Mouse (Mus musculus) heart, adult 8-10 months (tissue): Measurements from ENCODE around the gene Clcf1. TPM values are rescaled to one million over a fixed set of nuclear protein-coding genes. Genes with fewer than 3 reads are reported as not detected.
A peak's percentile ranks its signal among the peaks of the same experiment; 100 is the strongest.
"Not testable (repeated sequence)": the region's sequence is repeated elsewhere in the genome, so short reads cannot be mapped to it uniquely, and the experiment has no call there.

Experiments used
- DNase-seq: peaks from one replicate; pipeline ENCODE4 v3.0.0; 2022; ENCODE audit warnings: low spot score
- microRNA-seq: library from miRNA; unstranded; fragments of <30 nt; microRNA quantifications from one replicate; pipeline ENCODE4 v1.2.0, GENCODE M21; 2022
- total RNA-seq, 4 experiments: library from RNA; stranded (reverse); gene quantifications; 2 replicates each; pipeline ENCODE4 v1.2.4; 2022

The Clcf1 gene
- total RNA-seq, 4 experiments from 2014 or later: 0.57 to 1.6 (median 1.0) TPM

GRCm38 (mm10) chr19:4248683-4249082 lies 34.6 kb downstream of the Clcf1 start:
- not testable (repeated sequence) for DNase-seq

GRCm38 (mm10) chr19:4254230-4254629 lies 40.2 kb downstream of the Clcf1 start:
- DNase-seq: no peak

- no peak for DNase-seq
Observed at GRCm38 (mm10) chr19:4255583-4256162, 41.6 kb downstream of the Clcf1 start.

GRCm38 (mm10) chr19:4257216-4257896 lies 43.3 kb downstream of the Clcf1 start:
- DNase-seq: peak; percentile 97

- DNase-seq: no peak
Observed at GRCm38 (mm10) chr19:4257897-4258252, 43.8 kb downstream of the Clcf1 start.

GRCm38 (mm10) chr19:4261038-4261698 lies 47.1 kb downstream of the Clcf1 start:
- DNase-seq: no peak

- no peak for DNase-seq
Observed at GRCm38 (mm10) chr19:4262756-4263155, 48.7 kb downstream of the Clcf1 start.

GRCm38 (mm10) chr19:4263702-4264101 lies 49.7 kb downstream of the Clcf1 start:
- DNase-seq: no peak

GRCm38 (mm10) chr19:4264171-4264780 lies 50.2 kb downstream of the Clcf1 start:
- DNase-seq: no peak

GRCm38 (mm10) chr19:4265956-4266355 lies 51.9 kb downstream of the Clcf1 start:
- no peak for DNase-seq

GRCm38 (mm10) chr19:4268566-4269361 lies 54.7 kb downstream of the Clcf1 start, which contains the start of gene Ssh3:
Ssh3 (minus strand) TSS chr19:4269180.
- DNase-seq: peak; percentile 35

GRCm38 (mm10) chr19:4270187-4270586 lies 56.1 kb downstream of the Clcf1 start:
- DNase-seq: no peak

- no peak for DNase-seq
Observed at GRCm38 (mm10) chr19:4270972-4271371, 56.9 kb downstream of the Clcf1 start.

Small RNAs within 50 kb of the gene (microRNA-seq; reads per million reads assigned to microRNA genes)
- gene Gm26115 (not detected), gene Mir6985 (2.2 reads per million)

Other genes with a start within 250 kb of the Clcf1 start
- under 1 TPM in 2 of 4 experiments, not detected in 2; 0.19 to 0.23 TPM for gene Aldh3b2, start 241.9 kb upstream of the Clcf1 start, total RNA-seq
- 10 to 100 TPM; 24.2 to 32.4 (median 28.4) TPM for gene Acy3, start 227.7 kb upstream of the Clcf1 start, total RNA-seq
- gene Tbx10, start 221.5 kb upstream of the Clcf1 start, total RNA-seq: not detected
- gene Nudt8, start 213.7 kb upstream of the Clcf1 start, total RNA-seq: 100 to 1,000 TPM; 134 to 165 (median 153) TPM
- 1 to 10 TPM in 1 of 4 experiments, under 1 TPM in 3; 0.69 to 1.6 (median 0.81) TPM for gene Gm49405, start 213.6 kb upstream of the Clcf1 start, total RNA-seq
- 100 to 1,000 TPM; 255 to 281 (median 261) TPM for gene Doc2g, start 210.9 kb upstream of the Clcf1 start, total RNA-seq
- gene Ndufv1, start 201.4 kb upstream of the Clcf1 start, total RNA-seq: 1,000 to 10,000 TPM; 1,087 to 1,207 (median 1,176) TPM
- 100 to 1,000 TPM; 355 to 468 (median 390) TPM for gene Gstp1, start 176.3 kb upstream of the Clcf1 start, total RNA-seq
- gene Gstp2, start 168.2 kb upstream of the Clcf1 start, total RNA-seq: 100 to 1,000 TPM; 131 to 147 (median 142) TPM
- gene Gstp3, start 154.7 kb upstream of the Clcf1 start, total RNA-seq: not detected
- gene Cabp2, start 132.7 kb upstream of the Clcf1 start, total RNA-seq: not detected
- 10 to 100 TPM; 33.6 to 43.4 (median 39.5) TPM for gene Cdk2ap2, start 117.1 kb upstream of the Clcf1 start, total RNA-seq
- gene Pitpnm1, start 114.2 kb upstream of the Clcf1 start, total RNA-seq: 10 to 100 TPM; 17.0 to 22.1 (median 18.3) TPM
- gene Aip, start 88.4 kb upstream of the Clcf1 start, total RNA-seq: 10 to 100 TPM; 65.9 to 79.6 (median 70.7) TPM
- gene Gpr152, start 74.5 kb upstream of the Clcf1 start, total RNA-seq: not detected
- gene Cabp4, start 70.2 kb upstream of the Clcf1 start, total RNA-seq: not detected
- 10 to 100 TPM; 34.9 to 55.9 (median 42.8) TPM for gene Coro1b, start 65.6 kb upstream of the Clcf1 start, total RNA-seq
- 1 to 10 TPM in 3 of 4 experiments, under 1 TPM in 1; 0.73 to 2.4 (median 1.3) TPM for gene Ptprcap, start 60.6 kb upstream of the Clcf1 start, total RNA-seq
- gene Rps6kb2, start 50.9 kb upstream of the Clcf1 start, total RNA-seq: 10 to 100 TPM; 15.6 to 17.9 (median 17.0) TPM
- 10 to 100 TPM; 28.3 to 37.5 (median 30.5) TPM for gene Carns1, start 38.8 kb upstream of the Clcf1 start, total RNA-seq
- 10 to 100 TPM in 2 of 4 experiments, 1 to 10 TPM in 2; 8.6 to 19.6 (median 12.4) TPM for gene Tbc1d10c, start 23.0 kb upstream of the Clcf1 start, total RNA-seq
- gene Ppp1ca, start 22.2 kb upstream of the Clcf1 start, total RNA-seq: 100 to 1,000 TPM; 261 to 310 (median 281) TPM
- 1 to 10 TPM; 5.3 to 6.2 (median 5.6) TPM for gene Rad9a, start 12.6 kb upstream of the Clcf1 start, total RNA-seq
- gene AC109138.7, start 119 bp downstream of the Clcf1 start, total RNA-seq: under 1 TPM in 1 of 4 experiments, not detected in 3; 0.87 TPM
- 10 to 100 TPM; 11.9 to 17.5 (median 14.3) TPM for gene Pold4, start 17.7 kb downstream of the Clcf1 start, total RNA-seq
- 10 to 100 TPM in 2 of 4 experiments, 1 to 10 TPM in 2; 6.1 to 11.4 (median 8.1) TPM for gene Ssh3, start 54.9 kb downstream of the Clcf1 start, total RNA-seq
- gene Ankrd13d, start 68.9 kb downstream of the Clcf1 start, total RNA-seq: 1 to 10 TPM in 1 of 4 experiments, under 1 TPM in 3; 0.59 to 2.1 (median 0.80) TPM
- gene Grk2, start 92.0 kb downstream of the Clcf1 start, total RNA-seq: 10 to 100 TPM; 48.7 to 55.9 (median 50.7) TPM
- gene Kdm2a, start 184.0 kb downstream of the Clcf1 start, total RNA-seq: 10 to 100 TPM; 36.9 to 47.7 (median 38.9) TPM
- 1 to 10 TPM; 5.1 to 6.7 (median 5.8) TPM for gene Rhod, start 225.2 kb downstream of the Clcf1 start, total RNA-seq